Mouse (Mus musculus): ENCODE measurements around the gene Osbp2.

DNA sequence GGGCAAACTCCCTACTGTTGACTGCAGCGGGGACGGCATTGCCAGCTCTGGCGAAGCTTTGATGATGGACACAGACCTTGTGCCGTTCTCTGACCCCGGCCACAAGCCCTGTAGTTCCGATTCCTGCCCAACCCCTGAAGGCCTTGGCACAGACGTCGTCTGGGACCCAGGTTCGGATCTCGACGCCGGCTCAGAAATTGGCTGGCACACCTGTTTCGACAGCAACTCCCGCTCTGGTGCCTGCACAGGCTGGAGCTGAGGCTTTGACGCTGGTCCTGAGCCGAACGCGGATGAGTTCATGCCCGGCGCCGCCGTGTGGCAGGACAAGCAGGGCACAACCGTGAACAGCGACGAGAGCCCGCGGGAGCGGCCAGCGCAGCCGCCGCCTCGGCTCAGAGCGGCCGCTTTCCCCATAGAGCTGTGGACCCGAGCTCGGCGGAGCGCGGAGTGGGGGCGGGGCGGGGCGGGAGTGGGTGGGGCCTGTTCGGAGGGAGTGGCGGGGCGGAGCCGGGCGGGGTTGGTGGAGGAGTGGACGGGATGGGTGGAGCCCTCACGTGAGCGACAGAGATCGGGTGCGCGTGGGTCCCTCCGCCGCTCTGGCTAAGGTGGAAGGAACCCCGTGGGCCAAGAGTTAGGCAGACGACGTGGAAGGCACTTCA, at the start of gene Osbp2:
- TF ChIP-seq CTCF (IDR thresholded peaks at IDR 0.05; ENCODE audit: low read depth, low read length) (no peak), POLR2A (IDR thresholded peaks at IDR 0.05; ENCODE audit: insufficient read depth, low read length) (no peak)
